Mouse (Mus musculus): ENCODE results near the gene Efna5.

The Efna5 gene

GRCm38 (mm10) chr17:62852822-62853608, 28.1 kb downstream of the Efna5 start:
- DNase-seq = no peak

- no peak for DNase-seq
These were observed 29.8 kb downstream of the Efna5 start for GRCm38 (mm10) chr17:62851268-62851667.

GRCm38 (mm10) chr17:62850603-62851002, 30.5 kb downstream of the Efna5 start:
- no peak for DNase-seq

- DNase-seq = peak; percentile 27
These were observed 31.4 kb downstream of the Efna5 start for GRCm38 (mm10) chr17:62849676-62850075.

- no peak for DNase-seq
These were observed 35.5 kb downstream of the Efna5 start for GRCm38 (mm10) chr17:62845656-62846055.

- no peak for DNase-seq
These were observed 36.8 kb downstream of the Efna5 start for GRCm38 (mm10) chr17:62844329-62844728.

- no peak for DNase-seq
These were observed 43.8 kb downstream of the Efna5 start for GRCm38 (mm10) chr17:62837336-62837735.

- no peak for DNase-seq
These were observed 44.5 kb downstream of the Efna5 start for GRCm38 (mm10) chr17:62836598-62837106.

- no peak for DNase-seq
These were observed 48.5 kb downstream of the Efna5 start for GRCm38 (mm10) chr17:62832550-62833127.

GRCm38 (mm10) chr17:62827549-62827948, 53.6 kb downstream of the Efna5 start:
- DNase-seq = no peak

- no peak for DNase-seq
These were observed 59.9 kb downstream of the Efna5 start for GRCm38 (mm10) chr17:62821219-62821618.

- no peak for DNase-seq
These were observed 61.2 kb downstream of the Efna5 start for GRCm38 (mm10) chr17:62819931-62820330.

- no peak for DNase-seq
These were observed 62.3 kb downstream of the Efna5 start for GRCm38 (mm10) chr17:62818821-62819220.

GRCm38 (mm10) chr17:62818337-62818736, 62.8 kb downstream of the Efna5 start:
- DNase-seq = no peak

GRCm38 (mm10) chr17:62816879-62817278, 64.2 kb downstream of the Efna5 start:
- no peak for DNase-seq

GRCm38 (mm10) chr17:62813461-62813860, 67.7 kb downstream of the Efna5 start:
- no peak for DNase-seq

- no peak for DNase-seq
These were observed 73.2 kb downstream of the Efna5 start for GRCm38 (mm10) chr17:62807891-62808290.

- DNase-seq = no peak
These were observed 74.5 kb downstream of the Efna5 start for GRCm38 (mm10) chr17:62806646-62807045.

- DNase-seq = no peak
These were observed 78.4 kb downstream of the Efna5 start for GRCm38 (mm10) chr17:62802748-62803147.

GRCm38 (mm10) chr17:62797272-62797671, 83.8 kb downstream of the Efna5 start:
- DNase-seq = no peak

GRCm38 (mm10) chr17:62789291-62790290, 91.5 kb downstream of the Efna5 start:
- DNase-seq = no peak

- no peak for DNase-seq
These were observed 92.3 kb downstream of the Efna5 start for GRCm38 (mm10) chr17:62788783-62789182.

GRCm38 (mm10) chr17:62787855-62788254, 93.3 kb downstream of the Efna5 start:
- no peak for DNase-seq

Measured in layer of hippocampus, adult 9-11 months (tissue).